Mouse (Mus musculus): ENCODE data around the gene Olfr221.

- TF ChIP-seq CTCF (IDR thresholded peaks at IDR 0.05; ENCODE audit: insufficient read depth, low read depth, low read length) (peak; percentile 41; the same call in 1 of the 2 replicates), POLR2A (IDR thresholded peaks at IDR 0.05; ENCODE audit: insufficient read depth, low read depth, low read length) (no peak)
Measured at GRCm38 (mm10) chr14:52020486-52021137, 21.6 kb downstream of the Olfr221 start, which contains the start of gene Zfp219.

Data from olfactory bulb, adult 2 months (tissue).